Mouse (Mus musculus) ovary, adult 18-20 months (tissue): ENCODE data around the gene Prr19.

Source experiments
- DNase-seq: peaks from one replicate; pipeline ENCODE4 v3.0.0; 2022; ENCODE audit warnings: low spot score, mixed read lengths

The Prr19 gene

DNA sequence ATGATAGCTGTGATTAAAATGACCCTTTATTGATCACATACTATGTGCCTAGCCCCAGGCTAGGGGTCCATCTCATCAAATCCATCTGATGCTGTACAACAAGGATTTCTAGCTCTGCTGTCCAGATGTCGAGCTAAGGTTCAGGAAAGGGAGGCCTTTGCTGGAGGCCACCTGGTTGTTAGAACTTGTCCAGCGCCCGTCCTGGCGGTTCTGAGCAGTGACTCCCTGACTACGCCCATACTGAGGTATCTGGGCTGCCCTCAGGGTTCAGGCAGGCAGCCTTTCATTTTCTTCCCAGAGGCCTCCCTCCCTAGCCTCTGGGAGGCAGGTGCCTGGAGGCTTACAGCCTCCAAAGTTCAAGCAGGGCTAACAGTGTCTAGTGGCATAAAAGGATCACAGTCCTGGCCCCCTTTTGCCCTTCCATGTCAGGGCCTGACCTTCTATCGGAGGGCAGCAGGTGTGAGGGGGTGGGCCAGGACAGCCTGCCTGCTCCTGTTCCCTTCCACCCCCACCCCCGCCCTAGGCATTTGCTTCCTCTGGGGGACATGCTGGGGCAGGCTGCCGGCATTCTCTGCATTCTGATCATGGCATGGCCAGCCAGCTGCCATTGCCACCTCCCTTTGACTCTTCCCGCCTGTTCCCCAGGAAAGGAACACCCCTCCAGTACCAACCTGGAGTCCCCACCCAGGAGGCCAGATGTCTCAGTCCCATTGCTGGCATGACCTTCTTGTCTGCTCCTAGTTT is 25.5 kb upstream of the Prr19 start:
- DNase-seq, result no peak

DNA sequence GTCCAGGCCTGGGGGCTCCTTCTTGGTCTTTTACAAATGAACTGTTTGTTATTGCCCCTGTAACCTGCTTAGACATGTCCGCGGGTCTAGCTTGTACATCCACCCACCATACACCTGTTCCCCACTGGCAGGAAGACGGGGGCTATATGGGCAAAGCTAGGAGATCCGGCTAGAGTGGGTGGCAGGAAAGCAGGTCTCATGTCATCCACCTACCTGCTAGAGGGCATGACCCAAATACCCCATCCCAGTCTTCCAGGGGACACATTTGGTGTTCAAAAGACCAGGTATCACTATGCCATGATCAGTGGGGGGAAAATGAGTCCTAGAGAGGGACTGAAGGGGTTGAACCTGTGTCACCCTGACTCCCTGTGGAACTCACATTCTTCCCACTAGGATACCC is 23.8 kb upstream of the Prr19 start:
- no peak for DNase-seq

DNA sequence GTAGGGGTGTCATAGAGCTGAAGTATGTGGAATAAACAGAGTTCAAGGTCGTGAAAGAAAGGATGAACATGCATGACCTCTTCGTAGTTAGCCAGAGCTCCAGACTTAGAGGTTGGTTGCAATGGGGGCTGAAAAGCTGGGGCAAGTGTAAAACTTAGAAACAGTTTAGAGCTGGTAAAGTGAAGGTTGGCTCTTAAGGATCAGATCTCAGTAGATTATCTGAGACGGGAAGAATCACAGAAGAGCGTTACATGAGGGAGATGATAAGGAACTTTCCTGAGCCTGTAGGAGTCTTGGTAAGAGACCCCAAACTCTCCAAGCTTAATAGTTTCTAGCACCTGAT is 23.2 kb upstream of the Prr19 start:
- no peak for DNase-seq

DNA sequence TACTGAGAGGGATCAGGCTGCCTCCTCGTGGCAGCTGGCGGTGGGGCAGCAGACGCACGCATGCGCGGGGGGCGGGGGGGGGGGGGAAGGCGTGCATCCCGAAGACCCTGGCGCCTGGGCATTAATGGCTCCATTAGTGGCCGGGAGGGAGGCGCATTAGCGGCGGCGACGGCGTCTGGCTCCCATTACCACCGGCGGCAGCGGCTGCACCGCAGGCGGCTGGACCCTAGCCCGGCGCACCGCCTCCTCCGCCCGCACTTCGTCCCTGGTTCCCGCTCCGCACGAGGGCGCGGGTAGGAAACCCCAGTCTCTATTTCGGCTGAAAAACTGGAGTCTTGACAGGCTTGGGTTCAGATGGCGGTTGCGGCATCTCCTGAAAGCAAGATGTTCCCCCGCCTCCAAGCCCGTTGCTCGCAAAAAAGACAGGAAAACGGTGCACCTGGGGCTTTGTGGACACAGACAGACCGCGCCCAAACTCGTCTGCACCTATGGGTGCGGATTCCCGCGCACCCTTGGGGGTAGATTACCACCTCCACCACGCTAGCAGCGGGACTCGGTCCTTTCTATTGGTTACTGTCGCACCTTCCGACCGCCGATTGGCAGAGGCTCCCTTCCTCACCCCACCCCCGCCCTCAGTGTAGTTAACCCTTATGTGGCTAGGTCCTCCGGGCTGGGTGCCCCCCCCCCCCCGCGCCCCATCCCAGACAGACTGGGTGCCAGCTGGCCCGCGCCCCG is 22.7 kb upstream of the Prr19 start:
- DNase-seq, result peak; percentile 83

DNA sequence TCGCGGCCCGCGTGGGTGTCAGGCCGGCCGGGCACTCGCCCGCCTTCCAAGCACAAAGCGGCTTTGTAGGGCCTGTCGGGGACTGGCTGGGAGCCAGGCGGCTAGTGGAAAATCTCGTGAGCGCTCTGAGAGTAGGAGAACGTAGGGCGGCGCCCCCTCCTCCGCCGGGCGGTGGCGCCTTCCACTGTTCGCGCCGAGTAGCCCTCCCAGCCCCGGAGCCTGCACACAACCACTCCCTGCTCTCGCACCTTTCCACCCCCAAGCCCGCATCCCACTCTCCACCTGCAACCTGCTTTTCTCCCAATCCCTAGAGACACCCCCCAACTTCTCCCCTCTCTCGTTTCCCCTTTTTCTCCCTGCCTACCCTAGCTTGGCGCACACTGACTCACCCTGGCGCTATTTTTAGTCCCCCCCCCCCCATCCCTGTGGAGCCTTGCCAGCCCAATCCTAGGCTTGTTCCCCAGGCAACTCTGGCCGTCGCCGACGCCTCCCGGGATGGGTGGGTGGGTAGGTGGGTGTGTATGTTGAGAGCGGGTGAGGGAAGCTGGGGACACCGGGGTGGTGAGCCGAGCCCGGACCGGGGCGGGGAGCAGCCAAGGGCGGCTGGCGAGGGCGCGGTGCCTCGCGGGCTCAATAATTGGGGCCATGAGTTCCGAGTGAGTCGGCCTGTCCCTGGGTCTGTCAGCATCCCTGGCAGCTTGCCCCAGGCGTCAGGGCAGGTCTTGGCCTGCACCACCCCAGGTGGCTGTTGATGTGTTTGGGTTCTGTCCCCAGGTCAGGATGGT is 21.9 kb upstream of the Prr19 start:
- peak; percentile 77 for DNase-seq

DNA sequence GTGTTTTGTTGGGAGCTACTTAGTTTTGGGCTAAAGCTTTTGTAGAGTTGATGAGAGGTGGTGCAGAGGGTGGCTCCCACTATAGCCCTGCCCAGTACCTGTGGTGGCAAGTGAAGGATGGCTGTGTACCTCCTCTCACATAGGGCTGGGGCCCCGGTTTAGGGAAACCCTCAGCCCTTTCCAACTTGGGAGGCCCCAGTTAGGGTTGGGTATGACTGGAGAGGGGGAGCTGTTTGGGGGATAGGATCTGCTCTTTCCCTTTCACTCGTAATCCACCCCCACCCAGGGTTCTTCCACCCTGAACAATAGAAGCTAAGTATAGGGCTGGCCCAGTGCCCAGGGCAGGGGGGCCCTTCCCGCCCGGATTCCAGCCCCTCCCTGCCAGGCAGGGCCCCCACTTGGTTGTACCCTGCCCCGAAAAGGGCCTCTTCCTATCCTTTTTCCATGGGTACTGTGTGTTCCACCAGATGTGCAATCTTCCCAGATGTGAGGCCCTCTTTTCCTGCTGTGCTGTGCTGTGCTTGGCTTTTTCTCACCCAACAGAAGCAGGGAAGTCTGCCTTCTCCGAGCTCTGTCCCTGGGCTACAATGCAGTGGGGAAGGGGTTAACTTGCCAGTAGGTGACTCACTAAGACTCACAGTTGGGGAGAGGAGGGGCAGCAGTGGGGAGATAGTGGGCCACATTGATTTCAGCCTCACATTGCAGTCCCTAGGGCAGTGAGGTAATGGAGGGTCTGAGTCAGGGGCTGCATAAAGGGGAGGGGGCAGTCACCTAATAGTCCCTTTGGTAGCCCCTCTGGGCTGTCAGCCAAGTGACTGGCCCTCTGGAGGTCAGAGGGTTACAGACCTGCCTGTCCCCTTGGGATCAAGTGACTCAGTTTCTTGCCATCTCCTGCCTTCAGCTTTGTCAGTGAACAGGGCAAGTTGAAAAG is 21.1 kb upstream of the Prr19 start:
- no peak for DNase-seq

DNA sequence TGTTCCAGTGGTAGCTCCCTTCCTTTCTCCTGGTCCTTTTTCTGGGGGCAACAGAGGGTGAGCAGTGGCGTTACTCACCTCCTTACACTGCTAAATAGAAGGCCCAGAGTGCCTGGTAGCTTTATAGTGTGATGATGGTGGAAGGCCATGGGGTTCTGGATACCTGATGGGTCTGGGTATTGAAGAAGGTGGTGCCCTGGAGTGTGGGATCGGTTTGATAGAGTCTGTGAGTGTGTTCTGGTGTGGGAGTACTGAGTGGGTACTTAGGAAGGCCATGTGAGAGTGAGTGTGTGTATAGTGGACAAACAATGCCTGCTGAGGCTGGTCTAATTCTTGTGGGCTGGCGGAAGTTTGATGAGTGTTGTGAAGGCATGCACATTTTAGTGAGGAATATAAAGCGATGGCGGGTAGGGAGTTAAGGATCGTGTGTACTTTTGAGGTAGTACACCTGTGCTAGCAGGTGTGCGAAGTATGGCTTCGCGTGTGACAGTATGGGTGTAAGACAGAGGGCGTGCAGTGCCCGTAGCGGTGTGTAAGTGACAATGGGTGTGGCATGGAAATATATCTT is 20.0 kb upstream of the Prr19 start:
- DNase-seq, result no peak

DNA sequence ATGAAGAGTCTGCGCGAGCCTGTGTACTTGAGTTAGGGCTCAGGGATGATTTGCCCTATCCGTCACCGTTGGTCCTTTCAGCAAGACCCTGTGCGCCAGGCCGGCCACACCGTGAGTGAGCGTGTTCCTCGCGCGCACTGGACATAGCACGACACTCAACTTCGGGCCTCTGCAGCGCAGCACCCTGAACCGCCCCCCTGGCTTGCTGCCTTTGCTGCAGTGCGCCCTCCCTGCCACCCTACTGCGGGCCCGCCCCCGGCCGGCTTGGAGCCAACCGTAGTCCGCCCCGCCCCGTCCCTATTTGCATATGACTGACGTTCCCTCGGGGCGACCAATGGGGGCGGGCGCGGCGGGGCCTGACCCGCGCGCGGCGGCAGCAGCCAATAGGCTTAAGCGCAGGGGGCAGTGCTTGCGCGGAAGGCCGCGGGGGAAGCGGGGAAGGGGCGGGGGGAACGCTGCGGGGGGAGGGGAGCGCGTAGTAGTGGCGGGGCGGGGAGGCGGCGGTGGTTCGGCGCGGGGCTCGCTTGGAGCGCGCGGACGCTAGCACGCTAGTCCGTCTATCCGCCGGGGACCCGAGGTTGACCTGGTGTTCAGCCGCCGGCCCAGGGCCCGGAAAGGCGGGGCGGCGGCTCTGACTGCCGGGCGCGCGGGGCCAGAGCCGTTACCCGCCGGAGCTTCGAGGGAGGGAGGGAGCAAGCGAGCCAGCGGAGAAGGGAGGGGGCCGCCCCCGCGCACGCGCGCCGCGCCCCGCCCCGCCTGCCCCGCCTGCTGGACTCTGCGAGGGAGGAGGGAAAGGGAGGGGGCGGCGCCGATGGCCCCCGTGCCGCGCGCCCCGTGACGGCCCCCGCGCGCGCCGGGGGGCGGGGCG is 19.2 kb upstream of the Prr19 start:
- peak; percentile 97 for DNase-seq

DNA sequence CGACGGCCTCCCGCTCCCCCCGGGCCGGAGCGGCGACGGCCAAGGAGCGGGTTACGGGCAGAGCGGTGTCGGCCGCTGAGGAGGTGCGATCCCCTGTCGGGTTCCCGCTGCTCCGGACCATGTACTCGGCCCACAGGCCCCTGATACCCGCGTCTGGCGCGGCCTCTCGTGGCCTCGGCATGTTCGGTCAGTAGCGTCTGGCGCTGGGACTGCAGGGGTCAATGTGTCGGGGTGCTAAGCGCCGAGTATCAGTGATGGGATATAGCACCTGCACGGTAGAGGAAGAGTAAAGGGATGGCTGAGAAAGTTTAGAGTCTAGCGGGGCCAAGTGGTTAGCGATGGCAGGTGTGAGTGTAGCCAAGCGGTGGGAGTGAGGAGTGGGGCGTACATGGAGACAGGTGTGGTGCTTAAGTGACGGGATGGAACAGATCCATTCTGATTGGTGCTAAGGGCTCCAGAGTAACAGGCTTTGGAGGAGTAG is 18.4 kb upstream of the Prr19 start:
- DNase-seq, result no peak

DNA sequence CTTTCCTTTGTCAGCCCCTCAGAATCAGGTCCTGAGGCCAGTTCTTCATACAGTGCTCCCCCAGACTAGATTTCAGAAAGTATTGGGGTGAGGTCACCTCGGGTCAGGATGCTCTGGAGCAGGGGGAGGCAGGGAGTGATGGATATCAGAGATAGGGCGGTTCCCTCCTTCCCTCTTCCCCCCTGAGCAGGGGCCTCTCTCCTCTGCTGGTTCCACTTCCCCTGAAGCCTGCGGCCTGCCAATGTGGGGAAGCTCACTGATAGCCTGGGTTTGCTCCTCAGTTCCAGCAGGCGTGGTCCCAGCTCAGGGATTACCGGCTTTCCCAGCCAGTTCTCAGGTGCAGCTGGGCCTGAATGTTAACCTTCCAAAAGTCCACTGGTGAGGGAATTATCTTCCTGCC is 17.6 kb upstream of the Prr19 start:
- no peak for DNase-seq

DNA sequence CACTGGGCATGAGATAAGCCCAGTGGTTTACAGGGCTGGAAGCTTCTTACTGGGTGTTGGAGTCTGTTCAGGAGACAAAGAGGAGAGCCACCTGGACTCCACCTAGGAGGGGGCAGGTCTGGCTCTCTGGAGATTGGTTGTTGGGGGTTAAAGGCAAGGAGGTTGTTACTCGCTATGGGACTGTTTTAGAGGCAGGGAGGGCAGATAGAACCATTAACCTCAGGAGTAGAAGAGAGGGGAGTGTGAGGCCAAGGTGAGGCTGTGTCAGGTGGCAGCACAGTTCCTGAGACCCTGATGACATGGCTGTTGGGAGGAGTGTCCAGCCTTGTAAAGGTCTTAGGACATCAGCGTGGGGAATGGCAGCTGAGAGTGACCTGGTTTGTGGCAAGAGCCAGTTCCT is 17.0 kb upstream of the Prr19 start:
- no peak for DNase-seq

DNA sequence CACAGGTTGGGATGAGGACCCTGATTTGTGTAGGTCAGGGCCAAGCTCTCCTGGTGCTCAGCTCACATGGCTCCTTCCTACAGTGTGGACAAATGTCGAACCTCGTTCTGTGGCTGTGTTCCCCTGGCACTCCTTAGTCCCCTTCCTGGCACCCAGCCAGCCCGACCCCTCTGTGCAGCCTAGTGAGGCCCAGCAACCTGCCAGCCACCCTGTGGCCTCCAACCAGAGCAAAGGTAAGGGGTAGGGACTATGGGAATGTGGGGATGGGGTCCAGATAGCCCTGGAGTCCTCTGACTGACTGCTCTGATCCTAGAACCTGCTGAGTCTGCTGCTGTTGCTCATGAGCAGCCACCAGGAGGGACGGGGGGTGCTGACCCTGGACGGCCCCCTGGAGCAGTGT is 16.4 kb upstream of the Prr19 start:
- no peak for DNase-seq

DNA sequence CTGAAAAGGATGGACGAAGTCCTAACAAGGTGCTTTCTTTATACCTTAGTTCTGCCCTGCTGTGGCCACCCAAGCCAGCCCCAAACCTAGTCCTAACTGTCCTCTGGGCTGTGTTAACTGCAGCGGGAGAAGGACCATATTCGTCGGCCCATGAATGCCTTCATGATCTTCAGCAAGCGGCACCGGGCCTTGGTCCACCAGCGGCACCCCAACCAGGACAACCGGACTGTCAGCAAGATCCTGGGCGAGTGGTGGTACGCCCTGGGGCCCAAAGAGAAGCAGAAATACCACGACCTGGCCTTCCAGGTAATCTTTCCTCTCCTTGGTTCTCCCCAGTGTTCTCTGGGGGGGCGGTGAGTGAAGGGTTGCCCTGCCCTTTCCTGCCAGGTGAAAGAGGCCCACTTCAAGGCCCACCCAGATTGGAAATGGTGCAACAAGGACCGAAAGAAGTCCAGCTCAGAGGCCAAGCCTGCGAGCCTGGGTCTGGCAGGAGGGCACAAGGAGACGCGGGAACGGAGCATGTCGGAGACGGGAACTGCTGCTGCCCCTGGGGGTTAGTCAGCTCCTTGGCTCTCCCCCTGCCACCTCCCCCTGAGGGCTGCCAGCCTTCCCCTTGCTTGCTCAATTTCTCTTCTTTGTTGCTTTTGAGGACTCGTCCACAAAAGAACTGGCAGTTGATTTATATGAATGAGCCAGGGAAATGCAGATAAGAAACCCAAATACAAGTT is 15.5 kb upstream of the Prr19 start:
- DNase-seq, result no peak

DNA sequence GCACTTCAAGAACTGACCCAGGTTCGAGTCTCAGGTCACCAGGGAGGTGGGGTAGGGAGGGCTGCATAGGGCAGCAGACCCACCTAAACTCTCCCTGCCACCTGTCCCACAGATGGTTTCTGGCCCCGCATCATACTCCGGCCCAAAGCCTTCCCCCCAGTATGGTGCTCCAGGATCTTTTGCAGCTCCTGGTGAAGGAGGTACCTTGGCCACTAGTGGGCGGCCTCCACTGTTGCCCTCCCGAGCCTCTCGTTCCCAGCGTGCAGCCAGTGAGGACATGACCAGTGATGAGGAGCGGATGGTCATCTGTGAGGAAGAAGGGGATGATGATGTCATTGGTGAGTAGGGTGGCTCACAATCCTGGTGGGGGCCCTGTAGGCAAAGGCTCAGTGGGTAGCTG is 14.2 kb upstream of the Prr19 start:
- no peak for DNase-seq

DNA sequence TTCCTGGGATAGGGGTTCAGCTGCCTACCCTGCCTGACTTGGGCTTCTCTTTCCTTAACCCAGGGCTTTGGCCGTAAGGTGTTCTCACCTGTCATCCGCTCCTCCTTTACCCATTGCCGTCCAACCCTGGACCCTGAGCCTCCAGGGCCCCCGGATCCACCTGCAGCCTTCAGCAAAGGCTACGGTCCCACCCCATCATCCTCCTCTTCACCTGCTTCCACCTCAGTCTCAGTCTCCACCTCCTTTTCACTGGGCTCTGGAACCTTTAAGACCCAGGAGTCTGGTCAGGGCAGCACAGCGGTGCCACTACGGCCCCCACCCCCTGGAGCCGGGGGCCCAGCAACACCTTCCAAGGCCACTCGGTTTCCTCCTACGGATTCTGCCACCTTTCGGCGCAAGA is 13.2 kb upstream of the Prr19 start:
- DNase-seq, result no peak

DNA sequence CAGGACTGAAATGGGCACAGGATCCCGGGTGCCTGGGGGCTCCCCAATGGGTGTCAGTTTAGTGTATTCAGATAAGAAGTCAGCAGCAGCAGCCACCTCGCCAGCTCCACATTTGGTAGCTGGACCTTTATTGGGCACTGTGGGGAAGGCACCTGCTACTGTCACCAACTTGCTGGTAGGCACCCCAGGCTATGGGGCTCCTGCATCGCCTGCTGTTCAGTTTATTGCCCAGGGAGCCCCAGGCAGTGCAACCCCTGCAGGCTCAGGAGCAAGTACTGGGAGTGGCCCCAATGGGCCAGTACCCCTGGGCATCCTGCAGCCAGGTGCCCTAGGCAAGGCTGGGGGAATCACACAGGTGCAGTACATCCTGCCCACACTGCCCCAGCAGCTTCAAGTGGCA is 12.5 kb upstream of the Prr19 start:
- DNase-seq, result no peak

DNA sequence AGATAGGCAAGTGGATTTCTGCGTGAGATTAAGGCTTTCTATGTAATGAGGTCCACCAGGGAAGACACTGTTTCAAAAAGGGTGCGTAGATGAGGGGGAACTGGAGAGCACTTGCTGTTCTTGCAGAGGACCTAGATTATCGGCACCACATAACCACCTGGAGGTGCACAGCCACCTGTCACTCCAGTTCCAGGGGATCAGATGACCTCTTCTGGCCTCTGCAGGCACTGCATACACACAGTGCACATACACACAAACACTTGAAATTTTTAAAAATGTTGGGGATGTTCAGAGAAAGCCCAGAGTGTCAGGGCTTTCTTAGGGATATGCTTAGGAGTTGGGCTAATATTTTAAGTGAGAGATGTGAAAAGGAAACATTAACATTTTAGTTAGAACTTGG is 11.3 kb upstream of the Prr19 start:
- DNase-seq, result no peak

DNA sequence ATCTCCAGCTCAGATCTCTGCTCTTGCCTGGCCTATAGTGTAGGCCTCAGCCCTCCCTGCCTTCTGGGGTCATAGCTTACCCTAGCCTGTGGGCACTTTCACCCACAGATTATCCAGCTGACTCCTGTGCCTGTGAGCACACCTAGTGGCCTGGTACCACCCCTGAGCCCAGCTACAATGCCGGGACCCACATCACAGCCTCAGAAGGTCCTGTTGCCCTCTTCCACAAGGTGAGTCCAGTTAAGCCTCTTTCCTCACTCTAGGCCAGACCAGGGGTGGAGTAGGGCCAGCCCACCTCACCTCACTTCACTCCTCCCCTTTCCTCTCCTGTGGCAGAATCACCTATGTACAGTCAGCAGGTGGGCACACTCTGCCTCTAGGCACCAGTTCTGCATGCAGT is 10.7 kb upstream of the Prr19 start:
- DNase-seq, result no peak

DNA sequence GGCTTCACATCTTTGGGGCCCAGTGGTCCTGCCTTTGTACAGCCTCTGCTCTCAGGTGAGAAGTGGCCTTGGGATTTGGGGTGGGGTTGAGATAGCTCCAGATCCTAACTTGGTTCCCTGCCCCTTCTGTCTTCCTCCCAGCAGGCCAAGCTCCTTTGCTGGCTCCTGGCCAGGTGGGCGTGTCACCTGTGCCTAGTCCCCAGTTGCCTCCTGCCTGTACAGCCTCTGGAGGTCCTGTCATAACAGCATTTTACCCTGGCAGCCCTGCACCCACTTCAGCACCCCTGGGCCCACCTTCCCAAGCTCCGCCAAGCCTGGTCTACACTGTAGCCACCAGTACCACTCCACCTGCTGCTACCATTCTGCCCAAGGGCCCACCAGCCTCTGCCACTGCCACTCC is 10.3 kb upstream of the Prr19 start:
- no peak for DNase-seq

DNA sequence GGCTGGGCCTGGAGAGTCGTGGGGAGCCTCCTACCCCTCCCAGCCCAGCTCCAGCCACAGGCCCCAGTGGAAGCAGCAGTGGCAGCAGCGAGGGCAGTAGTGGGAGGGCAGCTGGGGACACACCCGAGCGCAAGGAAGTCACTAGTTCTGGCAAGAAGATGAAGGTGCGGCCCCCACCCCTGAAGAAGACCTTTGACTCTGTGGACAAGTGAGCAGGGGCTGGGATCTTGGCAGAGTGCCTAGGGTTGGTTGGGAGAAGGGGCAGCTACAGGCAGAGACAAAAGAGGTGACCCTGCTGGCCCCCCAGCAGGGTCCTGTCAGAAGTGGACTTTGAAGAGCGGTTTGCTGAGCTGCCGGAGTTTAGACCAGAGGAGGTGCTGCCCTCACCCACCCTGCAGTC is 9.1 kb upstream of the Prr19 start:
- no peak for DNase-seq
